Mouse (Mus musculus) adrenal gland, adult 18-20 months (tissue): Measurements from ENCODE around the gene Cd3eap. TPM values are rescaled to one million over a fixed set of nuclear protein-coding genes. Genes with fewer than 3 reads are reported as not detected.

Source experiments
- DNase-seq, 2 experiments: peaks; one replicate each; pipeline ENCODE4 v3.0.0; 2021 to 2022; ENCODE audit warnings: low spot score in 2 of 2
- total RNA-seq, 2 experiments: library from RNA; stranded (reverse); gene quantifications; 1 replicate in 1 of 2; 2 replicates in 1 of 2; pipeline ENCODE4 v1.2.3; 2021

The Cd3eap gene
- total RNA-seq, 2 experiments from 2014 or later, result 13.3 to 13.7 TPM

DNA sequence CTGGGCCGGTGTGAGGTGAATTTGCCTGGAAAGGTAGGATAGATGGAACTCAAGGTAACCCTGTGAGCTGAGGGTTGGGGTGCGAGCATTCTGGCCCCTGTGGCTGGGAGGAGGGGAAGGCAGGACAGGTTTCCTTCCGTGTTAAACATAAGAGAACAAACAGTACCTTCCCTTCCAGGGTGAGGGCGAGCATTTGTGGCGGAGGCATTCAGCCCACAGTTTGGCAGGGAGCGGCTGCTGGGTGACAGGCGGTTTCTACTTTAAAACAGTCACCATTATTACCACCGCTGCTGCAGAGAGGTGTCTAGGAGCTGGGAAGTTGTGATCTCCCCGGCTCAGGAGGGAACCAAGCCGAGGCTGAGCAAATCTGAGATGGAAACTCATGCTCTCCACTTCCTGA lies 22.2 kb downstream of the Cd3eap start:
- DNase-seq, result no peak

DNA sequence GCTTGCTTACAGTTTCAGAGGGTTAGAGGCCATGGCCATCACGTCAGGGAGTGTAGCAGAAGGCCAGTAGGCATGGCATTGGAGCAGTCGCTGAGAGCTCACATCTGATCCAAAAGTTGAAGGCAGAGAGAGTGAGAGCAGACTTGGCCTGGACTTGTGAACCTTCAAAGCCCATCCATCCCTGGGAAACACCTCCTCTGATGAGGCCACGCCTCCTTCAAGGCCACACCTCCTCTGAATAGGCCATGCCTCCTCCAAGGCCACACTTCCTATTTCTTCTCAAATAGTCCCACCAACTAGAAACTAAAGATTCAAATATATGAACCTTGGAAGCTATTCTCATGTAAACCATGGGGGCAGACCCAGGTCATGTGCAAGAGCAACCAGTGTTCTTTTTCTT lies 23.7 kb downstream of the Cd3eap start:
- no peak for DNase-seq

DNA sequence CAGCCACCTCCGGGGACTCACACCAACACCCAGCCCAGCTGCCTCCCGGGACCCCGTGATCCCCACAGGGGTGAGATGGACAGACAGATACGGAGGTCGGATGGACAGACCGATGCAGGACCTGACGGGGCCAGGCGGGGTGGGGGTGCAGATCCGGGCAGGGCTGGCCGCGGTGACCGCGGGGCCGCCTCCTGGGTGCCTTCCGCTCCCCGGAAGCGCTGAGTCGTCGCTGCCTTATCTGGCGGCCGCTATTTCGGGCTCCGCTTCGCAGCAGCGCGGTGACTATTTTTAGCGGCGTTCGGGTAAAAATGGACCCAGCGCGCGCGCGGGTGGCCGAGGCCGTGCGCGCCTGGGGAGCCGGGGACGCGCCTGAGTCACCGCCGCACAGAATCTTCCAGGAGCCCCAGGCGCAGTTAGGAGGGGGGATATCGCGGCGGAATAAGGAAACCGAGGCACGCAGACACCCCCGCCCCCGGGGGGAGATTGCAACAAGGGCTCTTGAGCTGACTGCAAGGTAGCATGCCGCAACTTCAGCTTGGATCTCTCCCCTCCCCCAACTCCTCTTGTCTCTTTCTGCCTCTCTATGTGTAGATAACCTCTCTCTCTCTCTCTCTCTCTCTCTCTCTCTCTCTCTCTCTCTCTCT lies 26.5 kb downstream of the Cd3eap start:
- peak; percentile 74 to 80 for DNase-seq

DNA sequence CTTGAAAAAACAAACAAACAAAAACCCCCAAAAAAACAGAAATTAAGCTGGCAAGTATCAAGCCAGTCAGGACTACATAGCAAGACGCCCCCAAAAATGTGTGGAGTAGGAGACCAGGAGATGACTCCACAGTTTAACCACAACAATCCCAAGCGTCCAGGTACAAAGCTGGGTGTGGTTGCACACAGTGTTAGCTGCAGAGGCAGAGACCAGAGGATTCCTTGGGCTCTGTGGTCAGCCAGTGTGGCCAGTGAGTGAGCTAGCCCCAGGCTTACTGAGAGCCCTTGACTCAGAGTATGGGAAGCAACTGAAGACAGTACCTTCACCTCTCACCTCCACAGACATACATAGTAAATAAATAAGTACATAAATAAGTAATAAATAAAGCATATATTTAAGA lies 27.4 kb downstream of the Cd3eap start:
- DNase-seq, result no peak

DNA sequence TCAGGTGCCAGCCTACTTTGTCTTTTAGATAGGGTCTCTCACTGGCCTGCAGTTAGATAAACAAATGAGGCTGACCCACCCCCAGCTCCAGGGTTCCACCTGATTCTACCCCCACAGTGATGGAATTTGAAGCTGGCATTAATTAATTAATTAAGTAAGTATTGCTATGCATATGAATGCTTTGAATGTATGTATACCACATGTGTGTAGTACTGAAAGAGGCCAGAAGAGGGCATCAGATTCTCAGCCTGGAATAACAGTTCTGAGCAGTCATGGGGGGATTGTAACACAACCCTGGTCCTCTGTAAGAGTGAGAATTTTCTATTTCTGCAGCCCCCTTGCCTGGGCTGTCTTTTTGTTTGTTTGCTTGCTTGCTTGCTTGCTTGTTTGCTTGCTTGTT lies 30.9 kb downstream of the Cd3eap start:
- no peak for DNase-seq

DNA sequence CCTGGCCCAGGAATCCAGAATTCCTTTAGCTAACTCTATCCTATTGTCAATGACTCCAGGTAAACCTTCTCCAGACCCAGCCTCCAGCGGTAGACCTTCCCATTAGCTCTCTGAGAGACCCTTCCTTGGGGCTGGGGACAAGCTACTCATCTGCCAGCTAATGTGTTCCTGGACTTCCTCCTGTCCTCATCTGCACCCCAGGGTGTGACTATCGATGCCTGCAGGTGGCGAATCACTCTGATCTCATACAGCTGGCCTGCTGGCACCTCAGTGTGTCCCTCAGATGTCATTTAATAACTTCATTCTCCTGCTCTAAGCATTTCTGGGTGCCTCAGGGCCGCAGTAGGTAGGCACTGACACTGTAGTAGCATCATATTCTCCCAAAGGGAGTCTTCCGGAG lies 31.5 kb downstream of the Cd3eap start:
- no peak for DNase-seq

DNA sequence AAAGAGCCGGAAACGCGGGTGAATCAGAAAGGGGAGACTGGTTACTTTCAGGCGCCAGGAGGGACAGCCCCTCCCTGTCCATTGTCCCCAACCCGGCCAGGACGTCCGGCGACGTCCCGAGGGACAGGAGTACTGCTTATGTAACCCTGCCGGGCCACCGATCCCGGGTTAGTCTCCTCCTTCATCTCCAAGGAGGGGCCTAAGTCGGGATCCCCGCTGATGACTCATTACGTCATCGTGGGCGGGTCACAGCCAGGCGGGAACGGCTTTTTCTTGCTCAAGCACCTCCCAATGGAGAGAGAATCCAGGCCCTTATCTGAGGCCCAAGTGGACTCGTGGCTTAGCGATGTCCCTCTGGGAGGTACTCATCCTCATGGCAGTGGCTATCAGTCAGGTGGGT lies 32.2 kb downstream of the Cd3eap start:
- peak; percentile 83 to 84 for DNase-seq

DNA sequence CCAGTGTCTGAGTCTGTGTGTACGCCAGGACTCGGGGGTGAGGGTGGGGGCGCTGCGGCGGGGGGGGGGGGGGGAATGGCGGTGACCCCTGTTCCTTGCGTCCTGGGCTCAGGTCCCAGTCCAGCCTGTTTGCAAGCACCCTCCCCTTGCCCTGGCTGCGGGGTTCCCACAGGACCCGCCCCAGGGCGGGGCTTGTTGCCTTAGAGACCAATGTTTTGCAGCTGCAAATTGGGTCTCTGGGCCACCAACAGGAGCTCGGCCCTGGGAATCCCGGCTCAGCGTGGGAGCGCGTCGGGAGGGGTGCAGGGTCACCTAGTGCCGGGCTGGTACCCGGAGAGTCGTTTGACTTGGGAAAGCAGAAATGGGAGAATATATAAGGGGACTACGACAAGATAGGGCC lies 32.9 kb downstream of the Cd3eap start:
- peak; percentile 79 to 87 for DNase-seq

DNA sequence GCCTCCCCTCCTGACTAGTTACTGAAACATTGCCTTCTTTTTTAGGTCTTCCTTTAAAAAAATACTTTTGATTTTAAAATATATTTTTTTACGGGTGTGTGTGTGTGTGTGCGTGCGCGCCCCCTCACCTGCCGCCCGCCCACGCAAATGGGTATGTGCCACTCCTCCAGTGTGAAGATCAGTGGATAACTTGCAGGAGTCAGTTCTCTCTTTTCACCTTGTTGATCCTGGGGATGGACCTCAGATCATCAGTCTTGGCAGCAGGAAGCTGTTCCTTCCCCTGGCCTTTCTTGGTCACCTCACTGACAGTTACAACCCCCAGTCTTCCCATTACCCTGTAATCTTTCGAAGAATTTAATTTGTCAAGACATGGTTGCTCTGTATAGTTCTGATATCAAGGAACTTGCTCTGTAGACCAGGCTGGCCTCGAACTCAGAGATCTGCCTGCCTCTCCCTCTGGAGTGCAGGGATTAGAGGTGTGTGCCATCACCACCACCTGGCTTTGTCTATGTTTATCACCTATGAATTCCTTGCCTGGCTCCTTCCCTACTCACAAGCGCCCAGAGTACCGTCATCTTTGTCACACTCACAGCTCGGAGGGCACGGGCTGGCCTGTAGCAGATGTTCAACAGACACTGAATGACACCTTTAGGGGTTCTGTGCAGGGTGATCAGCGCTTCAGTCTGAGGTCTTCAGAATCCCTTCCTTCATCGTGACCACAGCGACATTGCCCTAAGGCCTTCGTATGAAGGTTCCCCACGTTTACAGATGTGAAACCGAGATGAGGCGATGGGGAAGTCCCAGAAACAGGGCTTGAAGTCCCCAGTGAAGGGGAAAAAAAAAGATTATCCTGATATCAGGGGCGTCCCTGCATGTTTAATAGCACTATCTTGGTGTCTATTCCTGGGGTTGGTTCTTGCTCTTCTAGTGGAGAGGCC lies 33.8 kb downstream of the Cd3eap start:
- no peak for DNase-seq

DNA sequence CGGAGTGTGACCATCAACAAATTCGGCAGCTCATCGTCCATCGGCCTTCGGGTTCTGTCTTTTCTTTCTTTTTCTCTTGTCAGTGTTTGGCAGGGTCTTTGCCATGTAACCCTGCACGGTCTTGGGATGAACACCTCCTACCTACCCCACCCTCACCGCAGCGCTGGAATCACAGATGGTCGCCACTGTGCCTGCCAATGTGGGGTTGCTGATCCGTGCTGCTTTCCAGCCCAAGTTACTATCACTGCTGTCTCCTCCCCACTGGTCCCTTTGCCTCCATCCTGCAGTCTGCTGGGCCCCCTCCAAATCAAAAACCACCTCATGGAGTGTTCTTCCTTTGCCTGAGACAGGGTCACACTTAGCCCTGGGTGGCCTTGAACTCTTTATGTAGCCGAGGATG lies 35.1 kb downstream of the Cd3eap start:
- DNase-seq, result no peak

DNA sequence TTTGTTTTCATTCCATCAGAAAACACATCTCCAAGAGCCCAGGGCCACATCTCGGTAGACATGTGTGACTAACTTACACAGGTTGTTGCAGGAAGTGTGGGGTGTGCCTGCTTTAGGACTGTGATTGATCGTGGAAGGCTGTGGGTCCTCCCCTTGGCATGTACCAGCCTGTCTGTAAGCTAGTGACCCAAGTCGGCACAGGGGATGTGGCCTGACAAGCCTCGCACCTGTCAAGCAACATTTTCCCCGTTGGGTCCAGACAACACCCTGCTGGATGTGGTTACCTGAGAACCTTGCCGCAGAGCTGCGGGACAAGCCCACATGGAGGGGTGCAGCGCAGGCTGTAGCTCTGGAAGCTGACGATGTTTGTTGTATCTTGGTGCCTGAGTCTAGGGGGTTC lies 36.8 kb downstream of the Cd3eap start:
- DNase-seq, result no peak

DNA sequence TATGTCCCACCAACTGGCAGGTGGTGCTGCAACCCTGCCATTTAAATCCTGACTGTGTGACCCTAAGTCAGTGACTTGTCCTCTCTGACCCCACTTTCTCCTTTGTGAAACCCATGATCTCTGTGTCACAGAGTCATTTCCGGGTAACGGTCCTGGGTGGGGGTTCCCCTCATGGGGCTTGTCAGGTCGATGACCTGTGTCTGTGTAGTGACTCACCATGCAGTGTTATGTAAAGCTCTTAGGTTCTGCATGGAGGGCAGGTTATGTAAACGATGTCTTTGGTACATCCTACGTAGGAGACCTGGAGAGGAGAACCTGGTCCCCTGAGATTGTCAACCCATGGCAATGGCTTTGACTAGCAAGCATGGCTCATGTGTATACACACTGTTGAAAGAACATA lies 37.8 kb downstream of the Cd3eap start:
- no peak for DNase-seq

DNA sequence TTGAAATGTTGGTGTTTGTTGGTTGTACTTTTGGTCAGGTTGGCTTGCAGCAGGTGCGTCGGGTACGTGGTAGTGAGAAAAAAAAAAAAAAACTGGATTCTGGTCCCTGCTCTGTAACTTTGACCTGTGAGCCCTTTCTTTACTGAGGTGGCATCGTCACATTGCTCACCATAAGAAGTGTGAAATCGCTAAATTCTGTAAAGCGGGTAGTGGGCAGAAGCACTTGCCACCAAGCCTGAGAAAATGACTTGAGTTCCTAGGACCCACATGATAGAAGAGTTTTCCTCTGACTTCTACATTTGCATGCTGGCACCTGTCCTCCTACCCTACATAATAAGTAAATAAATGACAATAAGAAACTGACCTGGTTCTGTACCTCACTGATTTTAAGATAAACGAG lies 38.6 kb downstream of the Cd3eap start:
- DNase-seq, result no peak

DNA sequence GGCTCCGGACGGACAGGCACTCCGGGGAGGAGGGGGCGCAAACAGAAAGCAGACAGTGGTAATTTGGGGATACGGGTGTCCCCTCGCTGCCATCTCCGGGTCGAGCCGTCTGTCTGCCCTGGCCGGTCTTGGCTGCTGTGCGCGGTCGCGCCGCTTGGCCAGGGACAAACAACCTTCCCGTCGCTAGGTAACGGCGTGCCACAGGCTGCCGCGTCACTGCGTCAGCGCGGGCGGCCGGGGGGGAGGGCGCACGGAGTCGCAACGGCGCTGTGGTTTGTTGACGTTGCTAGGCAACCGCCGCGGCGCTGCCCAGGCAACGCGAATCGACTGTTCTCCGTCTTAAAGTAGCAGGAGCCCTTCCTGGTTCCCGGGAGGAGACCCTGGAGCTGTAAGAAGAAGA lies 39.4 kb downstream of the Cd3eap start:
- DNase-seq, result peak; percentile 93 to 94

DNA sequence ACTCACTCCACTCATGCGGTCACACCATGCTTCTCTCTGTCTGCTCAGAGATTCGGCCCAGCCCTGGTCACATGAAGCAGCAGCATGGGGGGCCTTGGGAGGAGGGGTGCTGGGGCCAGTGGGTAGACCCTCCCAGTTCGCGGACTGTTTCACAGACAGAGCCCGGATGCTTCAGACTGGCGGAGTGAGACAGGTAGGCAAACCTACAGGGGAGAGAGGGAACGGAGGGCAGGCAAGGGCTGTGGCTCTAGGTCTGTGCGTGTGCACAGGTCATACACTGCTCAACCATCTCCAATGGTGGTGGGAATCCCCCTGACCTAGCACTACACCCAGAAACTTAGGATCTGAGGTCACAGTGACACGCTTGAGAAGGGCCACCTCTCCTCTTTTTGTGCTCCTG lies 39.8 kb downstream of the Cd3eap start:
- DNase-seq, result no peak

DNA sequence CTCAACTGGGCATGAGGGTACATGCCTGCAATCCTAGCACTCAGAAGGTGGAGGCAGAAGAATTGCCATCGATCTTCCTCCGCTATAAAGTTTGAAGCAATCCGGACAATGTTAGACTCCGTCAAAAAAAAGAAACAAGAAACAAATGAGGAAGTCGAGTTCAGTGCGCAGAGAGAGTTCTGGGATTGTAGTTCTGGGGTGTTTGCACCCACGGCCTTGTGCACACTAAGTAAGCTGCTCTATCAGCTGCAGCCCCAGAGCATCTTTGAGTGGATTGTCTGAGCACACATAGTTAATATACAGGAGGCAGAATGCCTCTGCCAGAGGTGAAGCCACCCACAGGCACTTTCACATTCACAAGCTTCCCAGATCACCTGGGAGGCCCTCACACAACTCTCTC lies 40.6 kb downstream of the Cd3eap start:
- no peak for DNase-seq

DNA sequence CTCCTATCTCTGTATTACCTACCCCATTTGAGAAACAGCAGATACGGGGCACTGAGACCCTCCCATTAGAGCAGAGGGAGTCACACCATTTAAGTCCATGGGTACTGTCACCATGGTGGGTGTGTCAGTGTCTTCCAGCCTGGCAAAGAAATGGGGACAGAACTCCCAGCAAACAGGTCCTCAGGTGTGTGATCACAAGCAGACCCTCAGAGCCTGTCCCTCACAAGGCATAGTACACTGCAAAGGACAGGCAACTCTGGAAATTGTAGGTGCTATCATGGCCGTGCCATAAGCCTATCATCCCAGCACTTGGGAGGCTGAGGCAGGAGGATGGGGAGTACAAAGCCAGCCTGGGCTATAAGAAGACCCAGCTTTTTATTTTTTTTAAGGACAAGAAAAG lies 41.1 kb downstream of the Cd3eap start:
- no peak for DNase-seq

DNA sequence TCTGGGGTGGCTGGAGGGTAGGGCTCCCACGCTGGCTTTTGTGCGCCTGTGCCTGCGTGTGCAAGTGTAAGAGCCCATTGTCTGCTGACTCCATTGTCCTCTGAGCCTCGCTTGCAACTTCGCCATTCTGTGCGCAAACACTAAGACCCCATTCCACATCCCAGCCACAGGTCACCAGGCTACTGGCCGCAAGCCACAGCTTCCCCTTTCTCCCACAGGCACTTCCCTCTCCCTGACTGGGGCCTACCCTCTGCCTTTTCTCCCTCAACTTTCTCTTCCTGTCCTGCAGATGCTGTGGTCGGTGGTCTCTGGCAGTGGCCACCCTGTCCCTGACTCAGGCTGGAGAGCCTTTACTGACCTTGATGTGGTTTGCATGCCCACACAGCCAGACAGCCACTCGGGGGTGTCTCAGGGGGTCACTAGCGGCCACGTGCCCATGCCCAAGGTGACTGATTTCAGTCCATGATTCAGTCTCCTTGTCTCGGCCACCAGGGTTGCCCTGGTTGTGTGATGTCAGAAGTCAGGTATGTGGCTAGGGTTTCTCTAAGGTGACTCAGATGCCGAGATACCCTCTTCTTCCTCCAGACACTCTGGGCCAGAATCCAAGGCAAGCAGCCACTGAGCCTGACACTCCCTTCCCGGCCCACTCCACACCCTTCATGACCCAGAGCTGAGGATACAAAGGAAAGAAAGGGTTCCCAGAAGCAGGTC lies 42.7 kb downstream of the Cd3eap start:
- peak in 1 of 2 experiments; percentile 29 for DNase-seq

DNA sequence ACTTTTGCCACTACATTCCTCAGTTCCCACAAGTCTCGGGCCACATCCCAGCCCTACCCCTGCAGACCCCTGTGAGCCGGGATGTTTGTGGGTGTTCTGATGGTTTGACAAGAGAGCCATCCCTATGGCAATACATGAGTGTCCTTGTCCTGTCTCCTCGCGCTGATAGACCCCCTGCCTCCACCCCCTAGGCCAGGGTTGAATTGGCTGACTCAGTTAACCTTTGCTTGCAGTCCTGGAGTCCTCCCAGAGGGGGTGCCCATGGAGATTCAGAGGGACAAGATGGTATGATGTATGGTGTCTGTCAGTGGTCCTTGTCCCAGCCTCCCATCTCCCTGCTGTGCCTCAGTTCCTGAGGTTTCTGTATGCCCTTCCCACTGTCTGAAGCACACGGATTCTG lies 45.2 kb downstream of the Cd3eap start:
- DNase-seq, result no peak

DNA sequence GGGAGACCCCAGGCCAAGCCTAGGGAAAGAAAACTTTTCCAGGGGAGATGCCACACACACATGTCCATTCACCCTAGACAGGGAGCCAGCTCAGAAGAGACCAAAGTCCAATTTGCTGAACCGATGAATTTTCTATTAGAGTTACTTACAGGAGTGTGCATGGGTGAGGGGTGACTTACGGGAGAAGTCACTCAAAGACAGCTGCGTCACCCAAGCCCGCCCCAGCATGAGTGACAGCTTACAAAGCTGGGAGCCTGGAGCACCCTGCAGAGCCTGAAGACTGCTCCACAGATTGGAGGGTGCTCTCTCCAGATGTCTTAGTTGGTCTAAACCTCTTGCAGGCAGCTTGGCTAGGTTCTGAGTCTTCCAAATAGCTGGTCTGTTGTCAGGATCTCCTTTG lies 47.3 kb downstream of the Cd3eap start:
- no peak for DNase-seq

DNA sequence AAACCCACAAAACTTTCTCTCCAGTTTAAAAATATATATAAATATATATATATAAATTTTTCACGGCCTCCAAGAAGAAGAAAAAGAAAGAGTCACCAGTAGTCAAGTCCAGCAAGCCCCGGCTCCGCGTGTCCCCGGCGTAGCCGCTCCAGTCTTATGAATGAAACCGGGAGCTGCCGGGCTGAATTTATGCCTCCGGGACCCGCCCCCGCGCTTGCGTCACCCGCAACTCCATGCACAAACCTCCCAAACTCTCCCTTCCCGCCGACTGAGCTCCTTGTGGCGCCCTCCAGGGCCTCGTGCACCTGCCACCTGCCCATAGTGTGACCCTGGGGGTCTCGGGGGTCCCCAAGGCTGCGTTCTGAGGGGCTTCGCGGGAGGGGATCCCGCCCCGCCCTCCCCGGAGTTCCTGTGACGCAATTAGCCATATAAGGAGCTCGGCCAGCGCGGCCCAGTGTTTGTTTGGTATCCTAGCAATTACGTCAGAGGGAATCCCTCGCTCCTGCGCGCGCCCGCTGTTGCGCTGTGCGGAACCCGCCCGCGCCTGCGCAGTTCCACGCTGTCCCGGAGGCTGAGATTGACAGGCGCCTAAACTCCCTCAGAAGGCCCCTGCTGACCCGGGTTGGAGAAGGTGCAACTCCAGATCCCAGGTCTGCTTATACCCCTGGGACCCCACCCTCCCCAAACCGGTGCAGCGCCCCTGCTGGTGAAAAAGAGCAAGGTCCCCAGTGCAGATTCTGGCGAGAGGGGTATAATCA lies 49.2 kb downstream of the Cd3eap start, which contains the start of gene Fosb:
Gene Fosb, minus strand, starts transcription at position 168 of the 758 bp plus-strand sequence.
- peak; percentile 91 to 95 for DNase-seq
